Mouse (Mus musculus) hindbrain, embryonic 13.5 days (tissue): Measurements from ENCODE around the gene Dcst1. TPM values are rescaled to one million over a fixed set of nuclear protein-coding genes. Genes with fewer than 3 reads are reported as not detected.
A peak's percentile ranks its signal among the peaks of the same experiment; 100 is the strongest.

ENCODE experiments used
- ATAC-seq: fragments of 200-750 bp; cut with Nextera tagmentation; 2 replicates; pipeline ENCODE4 v1.8.0; 2017; ENCODE audit warnings: moderate TSS enrichment; ENCODE audit not compliant: low FRiP score
- H3K27ac ChIP-seq: fragments of 300-500 bp; sonication (generic); 2 replicates; pipeline ENCODE4 v1.5.1; 2015; ENCODE audit warnings: inconsistent platforms, mild to moderate bottlenecking, moderate library complexity
- H3K27me3 ChIP-seq: fragments of 300-500 bp; sonication (generic); 2 replicates; pipeline ENCODE4 v1.6.1; 2015; ENCODE audit warnings: mild to moderate bottlenecking, inconsistent platforms
- H3K36me3 ChIP-seq: fragments of 300-500 bp; sonication (generic); 2 replicates; pipeline ENCODE4 v1.6.1; 2015; ENCODE audit warnings: mild to moderate bottlenecking, inconsistent platforms
- H3K4me1 ChIP-seq: fragments of 300-500 bp; sonication (generic); replicated peaks from 2 replicates; pipeline ENCODE4 v1.6.1; 2015; ENCODE audit warnings: inconsistent platforms
- H3K4me2 ChIP-seq: fragments of 300-500 bp; sonication (generic); 2 replicates; pipeline ENCODE4 v1.6.1; 2015; ENCODE audit warnings: inconsistent platforms, mild to moderate bottlenecking, moderate library complexity
- H3K4me3 ChIP-seq: fragments of 300-500 bp; sonication (generic); 2 replicates; pipeline ENCODE4 v1.5.1; 2015; ENCODE audit warnings: mild to moderate bottlenecking, inconsistent platforms
- H3K9ac ChIP-seq: fragments of 300-500 bp; sonication (generic); 2 replicates; pipeline ENCODE4 v1.6.1; 2015; ENCODE audit warnings: mild to moderate bottlenecking, inconsistent platforms
- H3K9me3 ChIP-seq: fragments of 300-500 bp; sonication (generic); 2 replicates; pipeline ENCODE4 v1.6.1; 2016; ENCODE audit warnings: inconsistent platforms
- WGBS: fragments of 180-500 bp; shearing (Covaris S2); methylation state at CpG from one replicate; pipeline ENCODE4 v1.1.7; 2015; 5-methylcytosine and 5-hydroxymethylcytosine counted together
- polyA plus RNA-seq: library from polyadenylated mRNA; unstranded; fragments of >200 nt; fragmentation: Nextera tagmentation; extraction: Ambion mirVana; gene quantifications from 2 replicates; pipeline ENCODE4 v1.2.1, GENCODE M21; 2015

The Dcst1 gene
- polyA plus RNA-seq, 1 experiment from 2014 or later = 1.1 TPM

- WGBS = 53% methylated on average over 17 of the region's 17 CpGs
- H3K9ac ChIP-seq = 0 out of 2 replicates have a peak overlapping the region, but pooled peaks have one; percentile 13
Observed at GRCm38 (mm10) chr3:89386438-89387420, 21.7 kb upstream of the Dcst1 start.

GRCm38 (mm10) chr3:89385451-89385850, 20.4 kb upstream of the Dcst1 start:
- peaks cover 13% of the 10 kb centered on the region; the same call in 1 of the 2 replicates for H3K27me3 ChIP-seq
- H3K9me3 ChIP-seq = no peaks in the 10 kb centered on the region
- 60% methylated on average over 11 of the region's 11 CpGs for WGBS
- peaks cover 21% of the 10 kb centered on the region for H3K4me1 ChIP-seq
- no peak overlapping the region for H3K27ac ChIP-seq
- no peaks in the 10 kb centered on the region for H3K36me3 ChIP-seq
- H3K4me3 ChIP-seq = no peak overlapping the region
- ATAC-seq = no peak
- no peak overlapping the region for H3K9ac ChIP-seq
- no peak overlapping the region for H3K4me2 ChIP-seq

More at GRCm38 (mm10) chr3:89386438-89387420, 21.7 kb upstream of the Dcst1 start:
- H3K36me3 ChIP-seq = no peaks in the 10 kb centered on the region
- H3K27me3 ChIP-seq = peaks cover 16% of the 10 kb centered on the region
- peaks cover 33% of the 10 kb centered on the region for H3K4me1 ChIP-seq
- H3K4me3 ChIP-seq = no peak overlapping the region
- no peak overlapping the region for H3K27ac ChIP-seq
- H3K4me2 ChIP-seq = no peak overlapping the region
- no peak for ATAC-seq
- H3K9me3 ChIP-seq = no peaks in the 10 kb centered on the region

DNA sequence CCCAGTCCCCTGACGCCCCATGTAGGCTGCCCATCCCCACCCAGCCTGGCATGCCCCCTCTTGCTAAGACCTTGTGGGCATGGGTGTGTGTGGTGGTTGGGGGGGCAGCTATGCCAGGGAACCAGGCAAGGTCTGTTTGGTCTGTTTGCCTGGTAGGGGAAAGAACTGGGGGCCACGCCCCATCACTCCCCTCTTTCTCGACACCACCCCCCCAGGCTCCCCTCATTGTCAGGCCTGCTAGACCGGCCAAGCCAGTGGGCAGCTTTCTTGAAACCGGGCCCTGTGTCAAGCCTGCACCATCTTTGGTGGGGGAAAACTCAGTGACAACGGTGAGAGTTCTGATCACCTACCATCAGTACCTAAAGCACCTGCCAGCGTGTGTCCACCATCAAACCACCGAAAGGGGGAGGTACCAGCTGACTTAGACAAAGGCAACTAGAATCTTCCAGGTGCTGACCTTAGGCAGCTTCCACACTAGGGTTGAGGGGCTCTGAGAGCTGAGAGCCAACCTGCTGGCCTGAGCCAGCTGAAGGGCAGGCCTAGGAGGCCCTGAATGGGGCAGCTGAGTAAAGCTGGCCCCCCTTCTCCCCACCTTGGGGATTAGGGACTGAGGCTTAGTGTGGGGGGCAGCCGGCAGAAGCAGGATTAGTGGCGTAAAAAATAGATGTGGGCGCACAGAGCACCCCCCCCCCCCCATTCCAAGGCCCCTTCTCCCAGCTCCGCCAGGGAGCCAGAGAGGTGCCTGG, 19.5 kb upstream of the Dcst1 start:
- H3K9me3 ChIP-seq = no peaks in the 10 kb centered on the region
- H3K36me3 ChIP-seq = no peaks in the 10 kb centered on the region
- H3K4me3 ChIP-seq = no peak overlapping the region
- no peak overlapping the region for H3K4me2 ChIP-seq
- no peak overlapping the region for H3K27ac ChIP-seq
- WGBS = 73% methylated on average over 12 of the region's 12 CpGs
- 0 out of 2 replicates have a peak, but pooled peaks cover 13% of the 10 kb centered on the region for H3K27me3 ChIP-seq
- ATAC-seq = no peak
- peaks cover 18% of the 10 kb centered on the region for H3K4me1 ChIP-seq
- H3K9ac ChIP-seq = no peak overlapping the region

DNA sequence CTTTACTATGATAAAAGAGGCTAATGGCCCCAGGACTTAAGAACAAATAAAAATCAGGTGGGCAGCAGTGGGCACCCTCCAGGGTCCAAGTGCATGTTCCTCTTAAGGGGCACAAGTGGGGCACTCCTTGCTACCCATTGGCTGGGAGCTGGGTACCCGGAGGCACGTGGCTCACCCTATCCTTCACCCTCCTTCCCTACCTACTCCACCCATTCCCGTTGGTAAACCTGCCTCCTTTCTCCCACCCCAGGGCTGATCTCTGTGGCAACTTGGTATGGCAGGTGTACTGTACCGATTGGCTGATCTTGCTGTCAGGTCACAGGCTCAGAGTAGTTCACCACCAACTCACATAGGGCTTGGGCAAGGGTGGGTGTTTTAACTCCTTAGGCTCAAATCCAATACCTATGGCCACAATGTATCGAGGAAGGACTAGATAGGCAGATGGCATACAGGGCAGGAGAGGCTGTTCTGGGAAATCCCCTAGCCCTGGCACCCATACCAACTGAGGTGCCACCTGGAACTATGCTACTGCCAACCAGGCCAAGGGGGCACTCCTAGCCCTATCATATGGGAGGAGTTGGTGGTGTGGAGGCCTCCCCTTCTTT, 18.7 kb upstream of the Dcst1 start:
- Histone ChIP-seq H3K4me3 (no peak overlapping the region), H3K27ac (no peak overlapping the region), H3K27me3 (0 out of 2 replicates have a peak, but pooled peaks cover 13% of the 10 kb centered on the region), H3K36me3 (no peaks in the 10 kb centered on the region), H3K9ac (no peak overlapping the region), H3K4me1 (peaks cover 26% of the 10 kb centered on the region), H3K9me3 (no peaks in the 10 kb centered on the region), H3K4me2 (no peak overlapping the region)
- WGBS = 90% methylated on average over 5 of the region's 5 CpGs
- no peak for ATAC-seq

GRCm38 (mm10) chr3:89382950-89383349, 17.9 kb upstream of the Dcst1 start:
- H3K27ac ChIP-seq = no peak overlapping the region
- peaks cover 28% of the 10 kb centered on the region for H3K4me1 ChIP-seq
- H3K4me3 ChIP-seq = no peak overlapping the region
- no peaks in the 10 kb centered on the region for H3K9me3 ChIP-seq
- H3K4me2 ChIP-seq = no peak overlapping the region
- no peak overlapping the region for H3K9ac ChIP-seq
- WGBS = 85% methylated on average over 5 of the region's 5 CpGs
- ATAC-seq = no peak
- H3K36me3 ChIP-seq = no peaks in the 10 kb centered on the region
- H3K27me3 ChIP-seq = 0 out of 2 replicates have a peak, but pooled peaks cover 13% of the 10 kb centered on the region

GRCm38 (mm10) chr3:89382033-89382882, 17.2 kb upstream of the Dcst1 start:
- no peaks in the 10 kb centered on the region for H3K9me3 ChIP-seq
- WGBS = 86% methylated on average over 9 of the region's 9 CpGs
- ATAC-seq = no peak

GRCm38 (mm10) chr3:89381233-89381632, 16.2 kb upstream of the Dcst1 start:
- H3K9ac ChIP-seq = no peak overlapping the region
- no peak overlapping the region for H3K27ac ChIP-seq
- H3K27me3 ChIP-seq = 0 out of 2 replicates have a peak, but pooled peaks cover 6% of the 10 kb centered on the region
- no peaks in the 10 kb centered on the region for H3K36me3 ChIP-seq
- ATAC-seq = no peak
- no peak overlapping the region for H3K4me3 ChIP-seq
- H3K9me3 ChIP-seq = no peaks in the 10 kb centered on the region
- H3K4me2 ChIP-seq = no peak overlapping the region
- WGBS = 85% methylated on average over 11 of the region's 11 CpGs
- peaks cover 22% of the 10 kb centered on the region for H3K4me1 ChIP-seq

More at GRCm38 (mm10) chr3:89382033-89382882, 17.2 kb upstream of the Dcst1 start:
- Histone ChIP-seq H3K4me3 (no peak overlapping the region), H3K4me1 (peaks cover 29% of the 10 kb centered on the region), H3K27me3 (0 out of 2 replicates have a peak, but pooled peaks cover 8% of the 10 kb centered on the region), H3K36me3 (no peaks in the 10 kb centered on the region), H3K9ac (no peak overlapping the region), H3K4me2 (no peak overlapping the region), H3K27ac (no peak overlapping the region)

DNA sequence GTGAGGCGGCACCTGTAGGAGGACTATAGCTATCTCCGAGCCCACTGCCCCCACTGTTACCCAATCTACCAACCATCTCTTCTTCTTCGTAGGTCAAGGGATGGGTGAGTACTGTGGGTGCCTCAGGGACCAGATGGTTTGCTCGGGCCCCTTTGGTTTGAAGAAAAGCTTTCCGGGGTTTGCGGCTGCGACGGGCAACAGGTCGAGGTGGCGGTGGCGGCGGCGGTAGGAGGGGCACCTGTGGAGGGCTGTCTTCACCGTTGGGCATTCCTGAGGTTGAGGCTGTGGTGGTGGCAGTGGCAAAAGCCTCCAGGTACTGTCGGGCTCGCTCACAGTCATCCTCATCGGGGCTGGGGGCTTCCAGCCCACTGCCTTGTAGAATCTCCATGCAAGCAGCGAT, 15.7 kb upstream of the Dcst1 start:
- no peak for ATAC-seq
- Histone ChIP-seq H3K4me1 (peaks cover 22% of the 10 kb centered on the region), H3K36me3 (no peaks in the 10 kb centered on the region), H3K4me3 (no peak overlapping the region), H3K4me2 (no peak overlapping the region), H3K9me3 (no peaks in the 10 kb centered on the region), H3K27me3 (0 out of 2 replicates have a peak, but pooled peaks cover under 1% of the 10 kb centered on the region), H3K27ac (no peak overlapping the region), H3K9ac (no peak overlapping the region)
- WGBS = 92% methylated on average over 18 of the region's 18 CpGs

- no peak overlapping the region for H3K27ac ChIP-seq
- H3K9ac ChIP-seq = no peak overlapping the region
- ATAC-seq = no peak
- H3K27me3 ChIP-seq = no peaks in the 10 kb centered on the region
- H3K4me3 ChIP-seq = no peak overlapping the region
- no peaks in the 10 kb centered on the region for H3K36me3 ChIP-seq
- 95% methylated on average over 14 of the region's 14 CpGs for WGBS
- H3K4me1 ChIP-seq = peaks cover 22% of the 10 kb centered on the region
- no peak overlapping the region for H3K4me2 ChIP-seq
- no peaks in the 10 kb centered on the region for H3K9me3 ChIP-seq
Observed at GRCm38 (mm10) chr3:89380291-89380690, 15.2 kb upstream of the Dcst1 start.

GRCm38 (mm10) chr3:89379388-89380131, 14.5 kb upstream of the Dcst1 start:
- no peaks in the 10 kb centered on the region for H3K36me3 ChIP-seq
- H3K27ac ChIP-seq = no peak overlapping the region
- no peak overlapping the region for H3K9ac ChIP-seq
- H3K4me3 ChIP-seq = no peak overlapping the region
- no peaks in the 10 kb centered on the region for H3K27me3 ChIP-seq
- H3K9me3 ChIP-seq = no peaks in the 10 kb centered on the region
- no peak for ATAC-seq
- WGBS = 89% methylated on average over 31 of the region's 31 CpGs
- H3K4me2 ChIP-seq = peak overlapping the region; percentile 85; the same call in 1 of the 2 replicates
- peaks cover 22% of the 10 kb centered on the region for H3K4me1 ChIP-seq
